Mouse (Mus musculus): ENCODE measurements around the gene Nprl2. TPM values are rescaled to one million over a fixed set of nuclear protein-coding genes. Genes with fewer than 3 reads are reported as not detected.

Nprl2 gene
- total and polyA plus RNA-seq, 3 experiments = 12.6 to 31.4 (median 16.3) TPM

DNA sequence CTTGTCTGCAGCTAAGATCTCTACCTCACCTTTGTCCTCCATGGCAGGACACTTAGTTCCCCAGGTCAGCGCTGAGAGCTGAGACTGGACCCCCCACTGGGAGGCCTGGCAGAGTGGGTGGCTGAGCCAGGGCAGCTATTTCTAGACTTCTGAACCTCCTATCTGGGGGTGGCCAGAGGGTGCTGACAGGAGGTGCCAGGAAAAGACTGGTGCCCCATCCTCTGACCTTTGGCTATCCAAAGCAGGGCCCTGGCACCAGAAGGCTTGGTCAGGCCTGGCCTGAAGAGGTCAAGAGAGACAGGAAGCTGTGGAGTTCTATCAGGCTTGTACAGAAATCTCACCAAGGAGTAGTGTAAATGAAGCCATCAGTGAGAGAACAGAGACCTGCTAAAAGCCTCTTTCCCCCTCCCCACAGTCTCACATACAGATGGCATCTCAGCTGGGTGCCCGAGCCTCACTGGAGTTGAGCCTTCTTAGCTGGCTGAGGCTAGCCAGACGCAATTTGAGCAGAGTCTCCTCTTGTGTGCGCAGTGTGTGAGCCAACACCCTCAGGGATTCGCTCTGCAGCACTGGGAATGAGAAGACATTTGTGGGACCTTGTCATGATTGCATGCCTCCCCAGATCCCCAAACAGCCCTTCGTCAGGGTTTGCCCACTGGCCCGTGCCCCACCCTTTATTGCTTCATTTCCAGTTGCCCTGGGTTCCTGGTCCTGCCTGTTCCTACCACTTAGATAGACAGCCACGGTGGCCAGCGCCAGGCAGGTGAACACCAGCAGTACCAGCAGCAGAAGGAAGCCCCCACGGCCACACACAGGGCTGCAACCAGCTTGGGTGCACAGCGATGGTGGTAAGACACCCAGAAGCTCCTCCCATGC, 51.3 kb downstream of the Nprl2 start:
- dilution Hi-C loops (cut with MboI; ENCODE audit: extremely low pct_ligation_motif_present, extremely low pct_unique_long_range_greater_than_20kb, low sequenced_read_pairs) = no loop called here
- H3K4me1 ChIP-seq (ENCODE audit: control insufficient read depth in 1 of 2, insufficient read depth in 2 of 2) = peaks cover 3 to 13% of the 10 kb centered on the region in 2 experiments; a peak in 3 of 4 replicates
- H3K36me3 ChIP-seq (replicated peaks in 1 of 2; ENCODE audit: control insufficient read depth in 1 of 2, insufficient read depth in 1 of 2, low read length in 1 of 2) = peaks cover 44 to 92% of the 10 kb centered on the region in 2 experiments
- no peak overlapping the region for H3K27ac ChIP-seq (ENCODE audit: insufficient read depth, low read depth)
- DNase-seq (ENCODE audit: extremely low read depth) = no peak
- H3K9ac ChIP-seq (ENCODE audit: insufficient read depth, low read depth) = no peak overlapping the region
- no peak overlapping the region for H3K4me2 ChIP-seq (ENCODE audit: insufficient read depth, low read depth, poor library complexity, severe bottlenecking)
- no peaks in the 10 kb centered on the region for H3K27me3 ChIP-seq (replicated peaks)
- H3K9me3 ChIP-seq (replicated peaks; ENCODE audit: low read length) = no peaks in the 10 kb centered on the region
- TF ChIP-seq MAX (IDR thresholded peaks at IDR 0.05; ENCODE audit: low read length) (no peak), MYC (IDR thresholded peaks at IDR 0.05; ENCODE audit: low read depth, low read length) (no peak)
- in situ Hi-C loops (cut with MboI; ENCODE audit: low pct_ligation_motif_present, low pct_unique_long_range_greater_than_20kb, low sequenced_read_pairs) = no loop called here
- no peak overlapping the region for H3K4me3 ChIP-seq (replicated peaks in 1 of 3; ENCODE audit: low read depth in 2 of 3, low read length in 2 of 3, poor library complexity in 1 of 3)
- peaks cover 12% of the 10 kb centered on the region for H3K79me2 ChIP-seq (replicated peaks; ENCODE audit: control insufficient read depth, extremely low read depth, insufficient read depth, poor library complexity, severe bottlenecking)

DNA sequence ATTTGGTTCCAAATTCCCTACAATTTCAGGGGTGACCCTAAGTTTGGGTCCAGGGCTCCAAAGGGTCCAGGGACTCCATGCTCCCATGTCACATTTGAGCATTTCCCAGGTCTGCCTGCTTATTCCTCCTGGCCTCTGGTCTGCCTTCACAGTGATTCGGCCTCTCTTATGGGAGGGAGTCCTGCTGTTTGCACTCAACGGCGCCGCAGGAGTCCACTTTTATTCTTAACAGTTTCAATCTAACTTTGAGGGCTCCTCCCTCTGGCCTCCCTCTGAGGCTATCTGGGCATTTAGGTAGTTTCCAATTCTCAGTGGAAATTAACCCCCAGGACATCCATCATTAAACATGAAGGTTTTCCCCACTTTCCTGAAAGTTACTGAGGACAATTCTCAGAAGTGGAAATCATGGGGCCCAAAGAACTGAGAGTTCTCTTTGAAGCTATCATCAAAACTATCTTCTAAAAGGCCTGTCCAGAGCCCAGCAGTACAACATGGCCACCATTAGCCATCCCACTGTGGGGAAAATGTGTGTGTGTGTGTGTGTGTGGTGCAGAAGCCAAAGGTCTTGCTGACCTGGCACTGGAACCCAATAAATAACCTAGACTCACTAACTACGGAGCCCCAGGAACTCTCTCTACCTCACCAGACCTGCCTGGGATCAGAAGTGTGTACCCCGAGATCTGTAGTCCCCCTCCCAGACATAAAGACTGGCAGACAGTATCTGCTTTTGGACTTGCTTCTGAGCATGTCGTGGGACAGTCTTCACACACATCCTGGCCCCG, 52.4 kb downstream of the Nprl2 start:
- H3K36me3 ChIP-seq (replicated peaks in 1 of 2; ENCODE audit: control insufficient read depth in 1 of 2, insufficient read depth in 1 of 2, low read length in 1 of 2) = peaks cover 48 to 96% of the 10 kb centered on the region in 2 experiments
- no peak for DNase-seq (ENCODE audit: extremely low read depth)
- H3K4me2 ChIP-seq (ENCODE audit: insufficient read depth, low read depth, poor library complexity, severe bottlenecking) = no peak overlapping the region
- no peaks in the 10 kb centered on the region for H3K27me3 ChIP-seq (replicated peaks)
- H3K9me3 ChIP-seq (replicated peaks; ENCODE audit: low read length) = no peaks in the 10 kb centered on the region
- H3K4me1 ChIP-seq (ENCODE audit: control insufficient read depth in 1 of 2, insufficient read depth in 2 of 2) = peaks cover 0 to 4% of the 10 kb centered on the region in 2 experiments; a peak in 2 of 4 replicates
- dilution Hi-C loops (cut with MboI; ENCODE audit: extremely low pct_ligation_motif_present, extremely low pct_unique_long_range_greater_than_20kb, low sequenced_read_pairs) = no loop called here
- no peak overlapping the region for H3K9ac ChIP-seq (ENCODE audit: insufficient read depth, low read depth)
- no peak for TF ChIP-seq HCFC1 (IDR thresholded peaks at IDR 0.05; ENCODE audit: low read depth, low read length)
- no peak for TF ChIP-seq POLR2AphosphoS2 (IDR thresholded peaks at IDR 0.05; ENCODE audit: low read depth, low read length)
- TF ChIP-seq ZNF384 (IDR thresholded peaks at IDR 0.05; ENCODE audit: low read depth, low read length) = no peak
- TF ChIP-seq CHD1 (IDR thresholded peaks at IDR 0.05; ENCODE audit: low read depth, low read length) = no peak
- no peak for TF ChIP-seq MAFK (IDR thresholded peaks at IDR 0.05; ENCODE audit: insufficient replicate concordance, low read length)
- no peak for TF ChIP-seq CHD2 (IDR thresholded peaks at IDR 0.05; ENCODE audit: low read length)
- TF ChIP-seq TCF12 (IDR thresholded peaks at IDR 0.05; ENCODE audit: low read depth, low read length) = no peak
- TF ChIP-seq ZKSCAN1 (IDR thresholded peaks at IDR 0.05; ENCODE audit: borderline replicate concordance, low read depth, low read length) = no peak
- no peak for TF ChIP-seq BHLHE40 (IDR thresholded peaks at IDR 0.05; ENCODE audit: low read depth, low read length)
- TF ChIP-seq MAX (IDR thresholded peaks at IDR 0.05; ENCODE audit: low read length) = no peak
- no peak for TF ChIP-seq ZMIZ1 (IDR thresholded peaks at IDR 0.05; ENCODE audit: low read depth, low read length)
- no peak for TF ChIP-seq NRF1 (IDR thresholded peaks at IDR 0.05; ENCODE audit: low read depth, low read length)
- no peak for TF ChIP-seq ELF1 (IDR thresholded peaks at IDR 0.05; ENCODE audit: low read depth, low read length)
- TF ChIP-seq ZC3H11A (IDR thresholded peaks at IDR 0.05; ENCODE audit: low read depth, low read length) = no peak
- TF ChIP-seq MAZ (IDR thresholded peaks at IDR 0.05; ENCODE audit: low read depth, low read length) = no peak
- peaks cover under 1% of the 10 kb centered on the region for H3K79me2 ChIP-seq (replicated peaks; ENCODE audit: control insufficient read depth, extremely low read depth, insufficient read depth, poor library complexity, severe bottlenecking)
- in situ Hi-C loops (cut with MboI; ENCODE audit: low pct_ligation_motif_present, low pct_unique_long_range_greater_than_20kb, low sequenced_read_pairs) = no loop called here
- no peak overlapping the region for H3K4me3 ChIP-seq (replicated peaks in 1 of 3; ENCODE audit: low read depth in 2 of 3, low read length in 2 of 3, poor library complexity in 1 of 3)
- no peak overlapping the region for H3K27ac ChIP-seq (ENCODE audit: insufficient read depth, low read depth)

Other genes with a start within 250 kb of the Nprl2 start
- gene Cish, start 246.2 kb upstream of the Nprl2 start, total RNA-seq (2012; rRNA removed) = 1.7 and 3.5 TPM in 2 replicates
- 0.42 and 0.43 TPM in 2 replicates for gene Cish, start 246.2 kb upstream of the Nprl2 start, total RNA-seq (2014; rRNA removed)
- gene Cish, start 246.2 kb upstream of the Nprl2 start, polyA plus RNA-seq (2012; ENCODE audit: insufficient read length, low read depth) = 2.2 and 4.6 TPM in 2 replicates
- gene Hemk1, start 203.9 kb upstream of the Nprl2 start, total RNA-seq (2012; rRNA removed) = 12.2 and 20.5 TPM in 2 replicates
- gene Hemk1, start 203.9 kb upstream of the Nprl2 start, total RNA-seq (2014; rRNA removed) = 10.8 and 12.1 TPM in 2 replicates
- gene Hemk1, start 203.9 kb upstream of the Nprl2 start, polyA plus RNA-seq (2012; ENCODE audit: insufficient read length, low read depth) = 11.9 TPM in 2 replicates
- 0.34 and 0.72 TPM in 2 replicates for gene 6430571L13Rik, start 201.6 kb upstream of the Nprl2 start, total RNA-seq (2012; rRNA removed)
- 0.11 TPM in 1 of 2 replicates, not detected in the other for gene 6430571L13Rik, start 201.6 kb upstream of the Nprl2 start, total RNA-seq (2014; rRNA removed)
- 0.09 and 0.10 TPM in 2 replicates for gene 6430571L13Rik, start 201.6 kb upstream of the Nprl2 start, polyA plus RNA-seq (2012; ENCODE audit: insufficient read length, low read depth)
- gene Cacna2d2, start 142.6 kb upstream of the Nprl2 start, total RNA-seq (2012; rRNA removed) = 0.04 TPM in 1 of 2 replicates, not detected in the other
- gene Cacna2d2, start 142.6 kb upstream of the Nprl2 start, total RNA-seq (2014; rRNA removed) = not detected in 2 replicates
- not detected in 2 replicates for gene Cacna2d2, start 142.6 kb upstream of the Nprl2 start, polyA plus RNA-seq (2012; ENCODE audit: insufficient read length, low read depth)
- 17.9 TPM in 2 replicates for gene Tmem115, start 8.3 kb upstream of the Nprl2 start, total RNA-seq (2012; rRNA removed)
- gene Tmem115, start 8.3 kb upstream of the Nprl2 start, total RNA-seq (2014; rRNA removed) = 10.0 and 13.0 TPM in 2 replicates
- 11.3 and 12.6 TPM in 2 replicates for gene Tmem115, start 8.3 kb upstream of the Nprl2 start, polyA plus RNA-seq (2012; ENCODE audit: insufficient read length, low read depth)
- 37.8 and 45.9 TPM in 2 replicates for gene Cyb561d2, start within 50 bp of the Nprl2 start, total RNA-seq (2012; rRNA removed)
- 29.2 and 35.7 TPM in 2 replicates for gene Cyb561d2, start within 50 bp of the Nprl2 start, total RNA-seq (2014; rRNA removed)
- 23.6 and 23.8 TPM in 2 replicates for gene Cyb561d2, start within 50 bp of the Nprl2 start, polyA plus RNA-seq (2012; ENCODE audit: insufficient read length, low read depth)
- gene Zmynd10, start 5.1 kb downstream of the Nprl2 start, total RNA-seq (2012; rRNA removed) = 0.34 TPM in 1 of 2 replicates, not detected in the other
- gene Zmynd10, start 5.1 kb downstream of the Nprl2 start, total RNA-seq (2014; rRNA removed) = not detected in 2 replicates
- 0.63 TPM in 1 of 2 replicates, not detected in the other for gene Zmynd10, start 5.1 kb downstream of the Nprl2 start, polyA plus RNA-seq (2012; ENCODE audit: insufficient read length, low read depth)
- 17.7 and 18.5 TPM in 2 replicates for gene Rassf1, start 9.3 kb downstream of the Nprl2 start, total RNA-seq (2012; rRNA removed)
- gene Rassf1, start 9.3 kb downstream of the Nprl2 start, total RNA-seq (2014; rRNA removed) = 15.3 and 15.9 TPM in 2 replicates
- 11.6 and 12.2 TPM in 2 replicates for gene Rassf1, start 9.3 kb downstream of the Nprl2 start, polyA plus RNA-seq (2012; ENCODE audit: insufficient read length, low read depth)
- gene Tusc2, start 21.0 kb downstream of the Nprl2 start, total RNA-seq (2012; rRNA removed) = 23.0 and 31.5 TPM in 2 replicates
- 30.8 and 33.3 TPM in 2 replicates for gene Tusc2, start 21.0 kb downstream of the Nprl2 start, total RNA-seq (2014; rRNA removed)
- gene Tusc2, start 21.0 kb downstream of the Nprl2 start, polyA plus RNA-seq (2012; ENCODE audit: insufficient read length, low read depth) = 39.1 and 39.2 TPM in 2 replicates
- 26.8 and 31.8 TPM in 2 replicates for gene Hyal2, start 25.7 kb downstream of the Nprl2 start, total RNA-seq (2012; rRNA removed)
- gene Hyal2, start 25.7 kb downstream of the Nprl2 start, total RNA-seq (2014; rRNA removed) = 14.6 and 16.4 TPM in 2 replicates
- gene Hyal2, start 25.7 kb downstream of the Nprl2 start, polyA plus RNA-seq (2012; ENCODE audit: insufficient read length, low read depth) = 23.0 and 30.9 TPM in 2 replicates
- 0.38 and 0.59 TPM in 2 replicates for gene Hyal1, start 34.7 kb downstream of the Nprl2 start, total RNA-seq (2012; rRNA removed)
- gene Hyal1, start 34.7 kb downstream of the Nprl2 start, total RNA-seq (2014; rRNA removed) = 0.16 TPM in 1 of 2 replicates, not detected in the other
- gene Hyal1, start 34.7 kb downstream of the Nprl2 start, polyA plus RNA-seq (2012; ENCODE audit: insufficient read length, low read depth) = 0.40 and 0.82 TPM in 2 replicates
- gene Naa80, start 36.7 kb downstream of the Nprl2 start, total RNA-seq (2012; rRNA removed) = 4.4 and 4.8 TPM in 2 replicates
- gene Naa80, start 36.7 kb downstream of the Nprl2 start, total RNA-seq (2014; rRNA removed) = 0.70 and 1.7 TPM in 2 replicates
- gene Naa80, start 36.7 kb downstream of the Nprl2 start, polyA plus RNA-seq (2012; ENCODE audit: insufficient read length, low read depth) = 5.5 and 9.3 TPM in 2 replicates
- gene Hyal3, start 38.6 kb downstream of the Nprl2 start, total RNA-seq (2012; rRNA removed) = 0.13 TPM in 1 of 2 replicates, not detected in the other
- 0.12 TPM in 1 of 2 replicates, not detected in the other for gene Hyal3, start 38.6 kb downstream of the Nprl2 start, total RNA-seq (2014; rRNA removed)
- gene Hyal3, start 38.6 kb downstream of the Nprl2 start, polyA plus RNA-seq (2012; ENCODE audit: insufficient read length, low read depth) = 0.14 and 0.21 TPM in 2 replicates
- gene Ifrd2, start 45.4 kb downstream of the Nprl2 start, total RNA-seq (2012; rRNA removed) = 91.3 and 101 TPM in 2 replicates
- gene Ifrd2, start 45.4 kb downstream of the Nprl2 start, total RNA-seq (2014; rRNA removed) = 57.7 and 62.8 TPM in 2 replicates
- gene Ifrd2, start 45.4 kb downstream of the Nprl2 start, polyA plus RNA-seq (2012; ENCODE audit: insufficient read length, low read depth) = 127 and 143 TPM in 2 replicates
- gene Sema3b, start 67.0 kb downstream of the Nprl2 start, total RNA-seq (2012; rRNA removed) = 7.4 and 11.6 TPM in 2 replicates
- gene Sema3b, start 67.0 kb downstream of the Nprl2 start, total RNA-seq (2014; rRNA removed) = 8.0 and 8.2 TPM in 2 replicates
- gene Sema3b, start 67.0 kb downstream of the Nprl2 start, polyA plus RNA-seq (2012; ENCODE audit: insufficient read length, low read depth) = 4.3 and 4.7 TPM in 2 replicates
- 154 and 160 TPM in 2 replicates for gene Gnai2, start 93.1 kb downstream of the Nprl2 start, total RNA-seq (2012; rRNA removed)
- gene Gnai2, start 93.1 kb downstream of the Nprl2 start, total RNA-seq (2014; rRNA removed) = 86.2 and 98.2 TPM in 2 replicates
- 262 and 286 TPM in 2 replicates for gene Gnai2, start 93.1 kb downstream of the Nprl2 start, polyA plus RNA-seq (2012; ENCODE audit: insufficient read length, low read depth)
- 0.04 TPM in 1 of 2 replicates, not detected in the other for gene Slc38a3, start 127.3 kb downstream of the Nprl2 start, total RNA-seq (2012; rRNA removed)
- not detected in 2 replicates for gene Slc38a3, start 127.3 kb downstream of the Nprl2 start, total RNA-seq (2014; rRNA removed)
- gene Slc38a3, start 127.3 kb downstream of the Nprl2 start, polyA plus RNA-seq (2012; ENCODE audit: insufficient read length, low read depth) = not detected in 2 replicates
- gene Gnat1, start 137.5 kb downstream of the Nprl2 start, total RNA-seq (2012; rRNA removed) = not detected in 2 replicates
- gene Gnat1, start 137.5 kb downstream of the Nprl2 start, total RNA-seq (2014; rRNA removed) = not detected in 2 replicates
- gene Gnat1, start 137.5 kb downstream of the Nprl2 start, polyA plus RNA-seq (2012; ENCODE audit: insufficient read length, low read depth) = 2.0 and 3.0 TPM in 2 replicates
- gene Sema3f, start 168.2 kb downstream of the Nprl2 start, total RNA-seq (2012; rRNA removed) = 0.50 and 1.1 TPM in 2 replicates
- gene Sema3f, start 168.2 kb downstream of the Nprl2 start, total RNA-seq (2014; rRNA removed) = 0.24 TPM in 1 of 2 replicates, not detected in the other
- gene Sema3f, start 168.2 kb downstream of the Nprl2 start, polyA plus RNA-seq (2012; ENCODE audit: insufficient read length, low read depth) = 0.36 and 1.6 TPM in 2 replicates
- 67.6 and 74.5 TPM in 2 replicates for gene Rbm5, start 228.8 kb downstream of the Nprl2 start, total RNA-seq (2012; rRNA removed)
- gene Rbm5, start 228.8 kb downstream of the Nprl2 start, total RNA-seq (2014; rRNA removed) = 83.6 and 85.3 TPM in 2 replicates
- 83.6 and 92.8 TPM in 2 replicates for gene Rbm5, start 228.8 kb downstream of the Nprl2 start, polyA plus RNA-seq (2012; ENCODE audit: insufficient read length, low read depth)